8 mouse cellular contexts compared by ENCODE assay signal in the genomic region with DNA sequence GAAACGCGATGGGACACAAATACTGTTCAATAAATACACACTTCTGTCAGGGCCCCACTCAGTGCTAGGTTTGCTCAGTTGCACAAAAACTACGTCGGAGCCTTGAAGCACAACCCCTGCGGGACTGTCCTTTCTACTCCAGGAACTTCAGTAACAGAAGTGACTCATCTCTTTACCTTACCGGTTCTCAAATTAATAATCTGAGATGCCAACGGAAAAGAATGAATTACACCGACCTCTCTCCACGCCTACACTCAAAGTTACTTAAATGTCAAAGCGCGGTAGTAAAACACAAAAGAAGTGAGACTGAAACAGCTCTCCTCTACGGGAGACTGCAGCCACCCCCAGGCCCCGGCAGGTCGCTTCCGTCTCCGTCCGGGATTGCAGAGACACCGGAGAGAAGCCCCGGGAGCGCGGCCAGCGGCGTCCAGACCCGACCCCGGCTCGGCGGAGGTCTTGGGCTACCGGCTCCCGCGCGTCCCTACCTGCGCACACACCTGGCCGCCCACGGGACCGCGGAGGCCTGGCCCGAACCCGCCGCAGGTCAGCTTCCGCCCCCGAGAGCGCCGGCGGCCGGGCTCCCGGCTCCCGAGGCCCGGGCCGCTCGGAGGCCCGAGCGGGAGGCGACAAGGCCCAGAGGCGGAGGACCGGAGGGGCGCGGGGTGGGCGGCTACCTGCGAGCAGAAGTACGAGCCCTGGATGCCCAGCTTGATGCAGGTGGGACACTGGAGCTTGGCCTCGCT. TPM values are rescaled to one million over a fixed set of nuclear protein-coding genes. Genes with fewer than 3 reads are reported as not detected.
DNase-seq lines count a peak whose midpoint lies in the region; ATAC-seq and TF ChIP-seq lines count a peak whose summit lies in the region.

No protein-coding gene starts in this region.

- H3K4me1 ChIP-seq in embryonic facial prominence, embryonic 14.5 days (ENCODE audit: control insufficient read depth, insufficient read depth, low read length) = peaks cover 5% of the 10 kb centered on the region; the same call in 1 of the 2 replicates
- peaks cover 8% of the 10 kb centered on the region for H3K4me1 ChIP-seq in intestine, embryonic 14.5 days (replicated peaks; ENCODE audit: control insufficient read depth, insufficient read depth, low read length)
- H3K4me1 ChIP-seq in midbrain, embryonic 12.5 days = peaks cover 11% of the 10 kb centered on the region

- no peaks in the 10 kb centered on the region for H3K9me3 ChIP-seq in embryonic facial prominence, embryonic 14.5 days (ENCODE audit: control insufficient read depth, low read length)
- no peaks in the 10 kb centered on the region for H3K9me3 ChIP-seq in intestine, embryonic 14.5 days (ENCODE audit: control insufficient read depth, low read length)
- no peaks in the 10 kb centered on the region for H3K9me3 ChIP-seq in midbrain, embryonic 12.5 days

- H3K36me3 ChIP-seq in embryonic facial prominence, embryonic 14.5 days (ENCODE audit: control insufficient read depth, insufficient read depth, low read length) = peaks cover 22% of the 10 kb centered on the region; the same call in 1 of the 2 replicates
- H3K36me3 ChIP-seq in intestine, embryonic 14.5 days (ENCODE audit: control insufficient read depth, insufficient read depth, low read length) = peaks cover 7% of the 10 kb centered on the region; the same call in 1 of the 2 replicates
- H3K36me3 ChIP-seq in midbrain, embryonic 12.5 days = peaks cover 17% of the 10 kb centered on the region

- TF ChIP-seq CTCF in gastrocnemius, adult 2 months (IDR thresholded peaks at IDR 0.05) = no peak

- no peaks in the 10 kb centered on the region for H3K27me3 ChIP-seq in embryonic facial prominence, embryonic 14.5 days (replicated peaks; ENCODE audit: control insufficient read depth, insufficient read depth, low read length)
- no peaks in the 10 kb centered on the region for H3K27me3 ChIP-seq in intestine, embryonic 14.5 days (replicated peaks; ENCODE audit: control insufficient read depth, insufficient read depth, low read length)
- H3K27me3 ChIP-seq in midbrain, embryonic 12.5 days = no peaks in the 10 kb centered on the region

- H3K27ac ChIP-seq in gastrocnemius, adult 2 months = peak overlapping the region; percentile 91
- peak overlapping the region; percentile 79 for H3K27ac ChIP-seq in embryonic facial prominence, embryonic 14.5 days (replicated peaks; ENCODE audit: low read depth, low read length)
- H3K27ac ChIP-seq in intestine, embryonic 14.5 days (ENCODE audit: low read depth) = peak overlapping the region; percentile 59
- peak overlapping the region; percentile 75 for H3K27ac ChIP-seq in midbrain, embryonic 12.5 days (replicated peaks)

- intact Hi-C loops in gastrocnemius, adult 2 months (cut with DNase I) = loop anchor here (1.0 to 2.0 kb wide), 2 partner anchors 39 to 46 kb away; a partner anchor contains a TSS

- WGBS in embryonic facial prominence, embryonic 14.5 days = under 1% methylated on average over 27 of the region's 61 CpGs
- under 1% methylated on average over 60 of the region's 61 CpGs for WGBS in intestine, embryonic 14.5 days
- under 1% methylated on average over 60 of the region's 61 CpGs for WGBS in midbrain, embryonic 12.5 days

- H3K9ac ChIP-seq in embryonic facial prominence, embryonic 14.5 days (ENCODE audit: low read depth, low read length) = peak overlapping the region; percentile 89
- H3K9ac ChIP-seq in intestine, embryonic 14.5 days (ENCODE audit: low read length) = peak overlapping the region; percentile 86
- H3K9ac ChIP-seq in midbrain, embryonic 12.5 days (replicated peaks) = peak overlapping the region; percentile 88

- ATAC-seq in embryonic facial prominence, embryonic 14.5 days (ENCODE audit: low read depth) = peak; percentile 41
- no peak for ATAC-seq in intestine, embryonic 14.5 days (replicated peaks; ENCODE audit: low FRiP score, low TSS enrichment, low read depth)
- ATAC-seq in midbrain, embryonic 12.5 days (ENCODE audit: low FRiP score, low read depth) = peak; percentile 44; the same call in 1 of the 2 replicates

- H3K4me3 ChIP-seq in gastrocnemius, adult 2 months = peak overlapping the region; percentile 78
- H3K4me3 ChIP-seq in embryonic facial prominence, embryonic 14.5 days (ENCODE audit: low read depth, low read length) = peak overlapping the region; percentile 92
- H3K4me3 ChIP-seq in intestine, embryonic 14.5 days (ENCODE audit: low read depth, low read length) = peak overlapping the region; percentile 87
- peak overlapping the region; percentile 90 for H3K4me3 ChIP-seq in midbrain, embryonic 12.5 days

- peak overlapping the region; percentile 83 for H3K4me2 ChIP-seq in embryonic facial prominence, embryonic 14.5 days (ENCODE audit: low read depth, low read length)
- peak overlapping the region; percentile 73 for H3K4me2 ChIP-seq in intestine, embryonic 14.5 days (ENCODE audit: low read length)
- H3K4me2 ChIP-seq in midbrain, embryonic 12.5 days (replicated peaks) = peak overlapping the region; percentile 71

- DNase-seq in gastrocnemius, adult 2 months = no peak
- no peak for DNase-seq in gastrocnemius, adult 18-20 months (ENCODE audit: low spot score)
- peak; percentile 38 for DNase-seq in right cerebral cortex, postnatal 14 days
- DNase-seq in right cerebral cortex, adult 18-20 months = no peak
- DNase-seq in embryonic facial prominence, embryonic 14.5 days (ENCODE audit: low spot score) = peak; percentile 11
- DNase-seq in intestine, embryonic 14.5 days (ENCODE audit: low spot score) = no peak
- no peak for DNase-seq in embryo, embryonic 9.5 days (ENCODE audit: extremely low spot score)

RNA-seq across cellular contexts. Expression of a gene that starts 0.6 kb away (rescaled TPM):
- total RNA-seq in gastrocnemius, adult 2 months (2021) = 10 to 100 TPM; 44.7 to 49.3 TPM
- 10 to 100 TPM; 45.5 to 46.4 TPM for total RNA-seq in gastrocnemius, adult 18-20 months (2021)
- polyA plus RNA-seq in embryonic facial prominence, embryonic 14.5 days (2014; fragmentation: Nextera tagmentation; extraction: Ambion mirVana) = 45.8 and 46.4 TPM in 2 replicates
- 63.5 and 63.8 TPM in 2 replicates for polyA plus RNA-seq in intestine, embryonic 14.5 days (2014; fragmentation: Nextera tagmentation; extraction: Ambion mirVana)
- polyA plus RNA-seq in midbrain, embryonic 12.5 days (2016; fragmentation: Nextera tagmentation; extraction: Ambion mirVana) = 42.8 and 44.2 TPM in 2 replicates

RNA-seq across cellular contexts. Expression of a gene that starts 37.2 kb away (rescaled TPM):
- total RNA-seq in gastrocnemius, adult 2 months (2021) = 100 to 1,000 TPM; 128 to 156 TPM
- 100 to 1,000 TPM; 119 to 137 TPM for total RNA-seq in gastrocnemius, adult 18-20 months (2021)
- 333 and 352 TPM in 2 replicates for polyA plus RNA-seq in embryonic facial prominence, embryonic 14.5 days (2014; fragmentation: Nextera tagmentation; extraction: Ambion mirVana)
- 345 and 370 TPM in 2 replicates for polyA plus RNA-seq in intestine, embryonic 14.5 days (2014; fragmentation: Nextera tagmentation; extraction: Ambion mirVana)
- polyA plus RNA-seq in midbrain, embryonic 12.5 days (2016; fragmentation: Nextera tagmentation; extraction: Ambion mirVana) = 348 and 357 TPM in 2 replicates

RNA-seq across cellular contexts. Expression of a gene that starts 45.9 kb away (rescaled TPM):
- 10 to 100 TPM; 51.8 to 60.6 TPM for total RNA-seq in gastrocnemius, adult 2 months (2021)
- total RNA-seq in gastrocnemius, adult 18-20 months (2021) = 10 to 100 TPM; 57.1 to 58.3 TPM
- polyA plus RNA-seq in embryonic facial prominence, embryonic 14.5 days (2014; fragmentation: Nextera tagmentation; extraction: Ambion mirVana) = 169 and 181 TPM in 2 replicates
- 207 and 228 TPM in 2 replicates for polyA plus RNA-seq in intestine, embryonic 14.5 days (2014; fragmentation: Nextera tagmentation; extraction: Ambion mirVana)
- 244 and 245 TPM in 2 replicates for polyA plus RNA-seq in midbrain, embryonic 12.5 days (2016; fragmentation: Nextera tagmentation; extraction: Ambion mirVana)

Comparison
In these comparisons a context has a peak if more than half of its experiments do, and no peak if none do; other contexts are left out.
1. DNase-seq: peak in right cerebral cortex, postnatal 14 days (single experiment) and embryonic facial prominence, embryonic 14.5 days (single experiment); none in gastrocnemius, adult 2 months (single experiment), gastrocnemius, adult 18-20 months (single experiment), right cerebral cortex, adult 18-20 months (single experiment), intestine, embryonic 14.5 days (single experiment) and embryo, embryonic 9.5 days (single experiment).
2. Peak in every context shown above with its lines, with median percentiles within 50 percentile points of each other: H3K27ac ChIP-seq, H3K4me3 ChIP-seq, H3K4me2 ChIP-seq and H3K9ac ChIP-seq.